Mouse (Mus musculus) MN1 (cell line): ENCODE results near the gene Fam83c.
"Not testable (repeated sequence)": the region's sequence is repeated elsewhere in the genome, so short reads cannot be mapped to it uniquely, and the experiment has no call there.

Experiments used
- DNase-seq: peaks from one replicate; pipeline ENCODE4 v3.0.0-alpha.2; 2016; ENCODE audit warnings: low spot score

Fam83c gene

GRCm38 (mm10) chr2:155834732-155835131 is at the start of gene Fam83c:
Gene Fam83c, minus strand, starts transcription at chr2:155834854.
- no peak for DNase-seq

DNA sequence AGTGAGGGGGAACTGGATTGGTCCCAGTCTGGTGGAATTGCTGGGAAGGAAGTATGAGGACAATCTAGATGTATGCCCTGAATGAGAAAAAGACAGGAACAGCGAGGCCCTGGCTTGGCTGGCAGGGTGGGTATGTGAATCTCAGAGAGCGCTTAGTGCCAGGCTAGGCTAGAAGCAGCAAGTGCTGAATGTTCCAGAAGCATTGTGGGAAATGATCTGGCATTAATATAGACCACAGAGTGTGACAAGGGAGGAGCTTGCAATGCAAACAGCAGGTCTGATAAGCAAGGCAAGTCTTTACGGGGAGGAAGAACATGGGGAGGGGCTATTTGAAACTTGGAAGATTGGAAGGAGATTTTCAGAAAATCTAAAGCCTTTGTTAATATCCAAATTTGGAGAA is 47.4 kb upstream of the Fam83c start:
- no peak for DNase-seq

DNA sequence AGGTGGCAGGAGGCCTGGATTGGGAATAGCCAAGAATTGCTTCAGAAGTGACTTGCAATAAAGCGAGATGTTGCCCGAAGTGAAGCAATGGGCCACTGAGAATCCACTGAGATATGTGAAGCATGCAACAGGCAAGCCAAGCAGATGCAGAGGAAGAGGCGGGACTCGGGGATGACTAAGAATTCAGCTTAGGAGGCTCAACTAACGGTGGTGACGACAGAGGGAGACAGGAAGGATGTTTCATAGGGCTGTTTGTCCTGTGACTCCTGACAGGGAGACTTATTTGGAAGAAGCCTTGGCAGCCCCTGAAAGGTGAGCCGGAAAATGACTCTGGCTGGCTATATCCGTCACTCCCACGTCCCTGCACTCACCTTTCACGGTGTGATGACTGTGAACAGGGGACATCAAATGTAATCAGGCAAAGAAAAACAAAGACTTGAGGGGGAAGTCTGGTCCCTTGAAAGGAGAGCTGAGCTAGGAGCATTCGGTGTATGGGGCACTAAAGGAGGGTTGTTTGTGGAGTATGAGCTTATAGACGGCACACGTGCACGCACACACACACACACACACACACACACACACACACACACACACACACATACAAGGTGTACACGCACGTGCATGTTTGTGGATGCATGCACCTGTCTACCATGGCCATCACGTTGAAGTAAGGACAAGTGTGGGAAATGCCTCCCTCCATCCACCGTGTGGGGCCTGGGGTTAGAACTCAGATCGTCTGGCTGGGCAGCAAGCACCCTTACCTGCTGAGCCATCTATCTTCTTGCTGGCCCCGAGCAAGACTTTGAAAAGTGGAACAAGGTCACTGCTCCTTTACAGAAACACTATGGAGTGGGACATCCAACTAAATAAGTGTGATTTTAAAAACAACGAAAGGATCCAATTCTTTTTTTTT is 44.6 kb upstream of the Fam83c start:
- peak; percentile 28 for DNase-seq

GRCm38 (mm10) chr2:155873636-155874035 is 39.0 kb upstream of the Fam83c start:
- no peak for DNase-seq

GRCm38 (mm10) chr2:155872930-155873507 is 38.4 kb upstream of the Fam83c start:
- no peak for DNase-seq

GRCm38 (mm10) chr2:155872486-155872885 is 37.8 kb upstream of the Fam83c start:
- no peak for DNase-seq

DNA sequence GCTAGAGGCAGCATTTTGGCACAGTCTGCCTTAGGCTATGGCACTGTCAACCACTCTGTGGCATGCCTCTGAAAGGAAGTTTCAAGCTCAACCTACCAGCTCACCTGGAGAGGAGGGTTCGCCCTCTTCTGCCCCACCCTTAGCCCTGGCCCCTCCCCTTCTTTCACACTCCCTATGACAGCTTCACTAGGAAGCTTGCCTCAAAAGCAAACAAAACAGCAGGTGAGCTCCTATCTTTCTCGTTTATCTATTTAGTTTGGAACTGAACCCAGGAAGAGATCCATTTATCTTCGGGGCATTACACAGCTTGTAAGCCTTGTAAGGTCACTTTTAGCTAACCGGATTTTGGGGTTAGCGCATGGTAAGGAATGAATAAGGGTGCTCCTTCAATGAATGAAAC is 35.1 kb upstream of the Fam83c start:
- no peak for DNase-seq

- no peak for DNase-seq
Measured at GRCm38 (mm10) chr2:155868320-155868719, 33.7 kb upstream of the Fam83c start.

DNA sequence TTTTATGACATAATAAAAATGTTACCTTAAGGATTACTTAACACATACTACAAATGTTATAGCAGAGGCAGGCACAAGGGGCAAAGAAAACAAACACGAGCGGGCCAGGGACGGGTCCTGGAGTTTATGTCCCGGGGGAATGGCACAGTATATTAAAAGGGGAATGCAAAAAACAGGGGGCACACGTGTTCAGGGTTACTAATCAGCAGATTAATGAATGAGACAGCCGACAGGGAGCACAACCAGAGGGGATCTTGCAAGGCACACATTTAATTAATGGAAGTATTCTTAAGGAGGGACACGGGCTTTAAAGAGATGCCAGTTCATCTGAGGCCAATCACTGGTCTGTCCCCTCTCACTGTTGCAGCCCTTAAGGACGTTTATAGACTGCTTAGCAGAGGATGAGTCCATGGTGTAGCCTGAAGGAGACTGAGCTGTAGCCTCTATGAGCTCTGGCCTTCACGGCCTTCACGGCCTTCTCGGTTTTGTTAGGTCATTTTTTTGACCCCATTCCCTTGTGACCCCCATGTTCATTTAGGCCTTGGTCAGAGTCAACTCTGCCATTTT is 28.7 kb upstream of the Fam83c start:
- no peak for DNase-seq

DNA sequence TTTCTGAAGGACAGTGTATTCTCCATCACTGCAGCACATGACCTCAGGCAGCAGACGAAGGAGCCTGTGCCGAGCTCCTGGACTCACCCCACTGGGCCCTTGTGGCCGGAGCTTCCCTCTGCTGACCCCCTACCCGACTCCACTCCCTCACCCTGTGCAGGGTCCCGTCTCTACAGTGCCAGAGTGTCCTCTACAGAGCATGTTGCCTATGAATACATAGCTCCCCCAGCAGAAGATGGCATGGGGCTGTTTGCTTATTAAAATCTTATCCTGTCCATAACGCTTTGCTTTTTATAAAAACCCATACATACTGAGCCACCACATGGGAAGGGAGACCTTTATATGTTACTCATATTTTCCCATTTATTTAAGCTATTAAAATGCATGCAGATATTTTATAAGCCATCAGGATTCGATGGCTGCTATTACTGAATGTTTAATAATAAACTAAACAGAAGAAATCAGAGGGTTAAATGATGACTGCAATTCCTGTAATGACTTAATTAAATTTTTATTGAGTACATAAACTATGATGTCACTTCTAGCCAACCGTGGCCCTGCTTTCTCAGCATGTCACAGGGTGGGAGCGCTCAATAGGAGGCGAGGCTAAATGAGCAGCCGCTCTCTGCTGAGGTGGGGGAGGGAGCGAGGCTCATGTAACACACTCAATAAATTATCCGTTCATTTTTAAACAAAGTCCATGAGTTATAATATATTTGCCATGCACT is 28.1 kb upstream of the Fam83c start:
- no peak for DNase-seq

DNA sequence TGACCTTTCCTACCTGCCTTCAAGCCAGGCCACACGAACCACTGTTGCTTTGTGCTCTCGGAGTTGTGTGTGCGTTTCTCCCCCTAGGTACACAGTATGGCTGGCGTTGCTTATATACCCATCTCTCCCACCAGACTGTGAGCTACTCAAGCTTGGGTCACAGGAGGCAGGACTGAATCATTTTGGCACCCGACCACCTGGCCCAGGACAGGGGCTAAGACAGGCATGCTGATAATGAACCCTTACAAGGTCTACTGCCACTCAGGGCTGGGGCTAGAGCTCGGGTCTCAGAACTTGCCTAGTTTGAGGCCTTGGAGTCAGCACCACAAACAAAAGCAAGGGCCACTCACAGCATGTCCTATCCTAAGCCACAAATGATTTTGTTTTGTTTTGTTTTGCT is 26.9 kb upstream of the Fam83c start:
- no peak for DNase-seq

GRCm38 (mm10) chr2:155860102-155860501 is 25.4 kb upstream of the Fam83c start:
- no peak for DNase-seq

GRCm38 (mm10) chr2:155852536-155852935 is 17.9 kb upstream of the Fam83c start:
- DNase-seq, result no peak

GRCm38 (mm10) chr2:155850120-155850519 is 15.5 kb upstream of the Fam83c start:
- no peak for DNase-seq

GRCm38 (mm10) chr2:155849464-155849863 is 14.8 kb upstream of the Fam83c start:
- no peak for DNase-seq

DNA sequence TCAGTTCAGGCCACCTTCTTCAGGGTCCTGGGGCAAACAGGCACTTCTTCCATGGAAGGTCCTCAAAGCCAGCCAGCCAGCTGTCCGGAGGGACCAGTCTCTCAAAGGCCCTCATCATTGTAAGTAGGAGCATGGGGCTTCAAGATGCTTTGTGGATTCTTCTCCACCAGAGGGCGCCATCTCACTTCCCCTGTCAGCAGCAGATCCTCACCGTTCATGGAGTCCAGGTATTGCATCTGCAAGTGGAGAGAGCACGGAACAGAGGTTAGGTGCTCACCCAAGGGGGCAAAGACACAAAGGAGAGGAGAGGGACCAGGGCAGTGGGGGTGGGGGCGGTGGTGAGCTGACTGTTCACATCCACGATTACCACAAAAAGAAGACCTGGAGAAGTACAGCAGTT is 13.6 kb upstream of the Fam83c start:
- peak; percentile 84 for DNase-seq

DNA sequence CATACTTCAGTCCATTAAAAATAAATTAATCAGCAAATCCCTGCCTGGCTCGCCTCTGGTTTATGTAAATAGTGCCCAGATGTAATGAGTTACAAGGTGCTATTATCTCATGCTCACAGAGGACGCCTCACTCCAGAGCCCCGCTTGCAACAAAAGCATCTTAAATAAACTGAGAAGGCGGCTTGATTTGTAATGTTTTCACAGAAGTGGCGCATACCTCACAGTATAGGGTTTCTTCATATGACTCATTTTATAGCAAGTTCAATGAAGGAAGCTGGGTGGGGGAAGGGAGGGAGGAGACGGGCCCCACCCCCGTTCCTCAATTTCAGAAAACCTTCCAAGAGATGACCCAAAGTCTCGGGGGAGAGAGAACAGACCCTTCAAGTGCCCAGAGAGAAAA is 12.3 kb upstream of the Fam83c start:
- no peak for DNase-seq

DNA sequence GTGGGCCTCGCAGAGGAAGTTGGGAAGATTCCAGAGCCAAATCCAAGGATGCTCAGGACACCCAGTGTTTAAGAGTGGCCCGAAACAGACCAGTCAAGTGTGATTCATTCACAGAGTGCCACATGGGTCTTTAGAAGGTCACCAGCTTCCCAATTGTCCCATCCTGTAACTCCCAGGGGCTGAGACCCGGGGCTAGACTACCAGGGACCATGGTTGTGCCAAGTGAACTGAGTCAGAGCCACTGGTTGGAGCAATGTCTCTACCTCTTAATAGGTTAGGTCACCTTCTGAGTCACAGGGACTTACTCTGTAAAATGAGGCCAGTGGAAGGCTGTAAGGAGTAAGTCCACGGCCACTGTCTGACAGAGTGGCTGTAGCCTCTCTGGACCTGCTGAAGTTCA is 4.3 kb upstream of the Fam83c start:
- no peak for DNase-seq

DNA sequence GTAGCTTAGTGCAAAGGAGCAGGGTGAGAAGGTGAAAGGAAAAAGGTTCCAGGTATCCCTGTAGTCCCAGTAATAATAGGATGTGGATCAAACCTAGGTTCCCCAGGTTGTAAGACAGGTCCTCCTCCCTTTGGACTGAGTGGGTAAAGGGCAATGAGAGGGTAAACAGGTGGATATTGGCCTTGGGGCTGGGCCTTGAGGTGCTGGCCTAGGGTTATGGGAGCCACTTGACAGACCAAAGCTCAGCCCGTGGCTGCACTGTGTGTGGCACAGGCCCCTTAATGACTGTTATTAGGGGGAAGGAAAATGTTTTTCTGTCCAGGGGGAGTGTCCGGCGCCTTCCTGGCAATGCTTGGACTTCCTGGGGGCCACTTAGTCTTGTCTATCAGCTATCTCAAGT is 3.3 kb upstream of the Fam83c start:
- DNase-seq, result no peak

DNA sequence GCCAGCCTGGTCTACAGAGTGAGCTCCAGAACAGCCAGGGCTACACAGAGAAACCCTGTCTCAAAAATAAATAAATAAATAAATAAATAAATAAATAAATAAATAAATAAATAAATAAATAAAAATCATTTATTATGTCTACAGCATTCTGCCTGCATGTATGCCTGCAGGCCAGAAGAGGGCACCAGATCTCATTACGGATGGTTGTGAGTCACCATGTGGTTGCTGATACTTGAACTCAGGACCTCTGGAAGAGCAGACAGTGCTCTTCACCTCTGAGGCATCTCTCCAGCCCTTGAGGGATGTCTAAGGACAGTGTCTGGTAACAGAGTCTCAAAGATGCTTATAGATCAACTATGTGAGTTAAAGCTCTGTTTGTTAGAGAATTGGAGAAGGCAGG is 2.6 kb downstream of the Fam83c start:
- not testable (repeated sequence) for DNase-seq

DNA sequence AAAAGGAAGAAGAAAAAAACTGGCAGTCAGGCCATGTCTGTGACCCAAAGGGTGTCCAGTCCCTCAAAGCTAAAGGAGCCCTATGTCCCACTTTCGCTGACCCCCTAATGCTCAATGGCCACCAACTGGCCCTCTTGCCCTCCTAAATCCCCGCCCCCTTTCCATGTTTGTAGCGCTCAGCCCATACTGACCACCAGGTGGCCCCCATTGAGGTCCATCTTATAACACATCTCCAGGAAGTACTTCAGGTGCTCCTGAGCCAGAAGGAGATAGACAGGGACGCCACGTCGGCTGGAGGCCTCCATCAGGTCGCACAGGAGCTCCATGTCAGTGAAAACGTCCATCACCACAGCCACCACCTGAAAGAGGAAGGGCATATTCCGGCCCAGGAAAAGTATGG is 3.4 kb downstream of the Fam83c start:
- DNase-seq, result peak; percentile 32

DNA sequence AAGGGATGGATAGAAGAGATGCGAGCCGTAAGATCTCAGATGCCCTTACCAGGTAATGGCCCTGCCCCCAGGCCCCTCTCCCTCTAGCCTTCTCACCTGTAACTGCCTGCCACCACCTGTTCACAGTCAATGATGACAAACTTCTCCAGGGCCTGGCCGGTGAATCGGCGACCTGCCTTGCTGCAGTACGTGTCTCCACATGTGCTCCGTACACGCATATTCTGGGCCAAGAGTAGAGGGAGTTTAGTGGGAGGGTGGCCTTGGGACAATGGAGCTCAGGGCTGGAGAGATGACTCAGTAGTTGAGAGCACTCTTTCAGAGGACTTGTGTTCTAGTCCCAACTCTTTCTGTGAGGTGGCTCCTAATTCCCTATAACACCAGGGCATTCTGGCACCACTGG is 3.8 kb downstream of the Fam83c start:
- no peak for DNase-seq
